Mouse (Mus musculus) kidney, postnatal 36 days (tissue): ENCODE data around the gene Fntb.

ENCODE experiments used
- DNase-seq, 2 experiments: peaks; one replicate each; pipeline ENCODE4 v3.0.0; 2021 to 2022; ENCODE audit warnings: mixed read lengths in 2 of 2

Gene Fntb

GRCm38 (mm10) chr12:76889404-76890184 lies 124.2 kb downstream of the Fntb start:
- DNase-seq: no peak

- no peak for DNase-seq
Measured at GRCm38 (mm10) chr12:76891160-76891559, 125.8 kb downstream of the Fntb start.

- DNase-seq: no peak
Measured at GRCm38 (mm10) chr12:76892910-76893695, 127.7 kb downstream of the Fntb start.

GRCm38 (mm10) chr12:76894792-76895559 lies 129.6 kb downstream of the Fntb start:
- no peak for DNase-seq

GRCm38 (mm10) chr12:76895777-76896176 lies 130.4 kb downstream of the Fntb start:
- DNase-seq: no peak

- DNase-seq: no peak
Measured at GRCm38 (mm10) chr12:76896566-76896965, 131.2 kb downstream of the Fntb start.

- DNase-seq: no peak
Measured at GRCm38 (mm10) chr12:76897006-76897405, 131.6 kb downstream of the Fntb start.

GRCm38 (mm10) chr12:76898141-76898540 lies 132.8 kb downstream of the Fntb start:
- no peak for DNase-seq

GRCm38 (mm10) chr12:76899261-76899975 lies 134.0 kb downstream of the Fntb start:
- DNase-seq: no peak

- DNase-seq: no peak
Measured at GRCm38 (mm10) chr12:76901508-76902294, 136.3 kb downstream of the Fntb start.

- DNase-seq: no peak
Measured at GRCm38 (mm10) chr12:76906278-76906677, 140.9 kb downstream of the Fntb start.

GRCm38 (mm10) chr12:76909218-76909617 lies 143.8 kb downstream of the Fntb start:
- DNase-seq: no peak

GRCm38 (mm10) chr12:76910258-76910940 lies 145.0 kb downstream of the Fntb start:
- no peak for DNase-seq

GRCm38 (mm10) chr12:76911171-76911726 lies 145.9 kb downstream of the Fntb start:
- DNase-seq: no peak

GRCm38 (mm10) chr12:76912193-76912592 lies 146.8 kb downstream of the Fntb start:
- DNase-seq: no peak

- DNase-seq: no peak
Measured at GRCm38 (mm10) chr12:76916163-76916562, 150.8 kb downstream of the Fntb start.

- no peak for DNase-seq
Measured at GRCm38 (mm10) chr12:76918113-76918512, 152.7 kb downstream of the Fntb start.

- DNase-seq: no peak
Measured at GRCm38 (mm10) chr12:76918855-76919254, 153.5 kb downstream of the Fntb start.

- DNase-seq: no peak
Measured at GRCm38 (mm10) chr12:76920398-76920797, 155.0 kb downstream of the Fntb start.

GRCm38 (mm10) chr12:76920990-76921389 lies 155.6 kb downstream of the Fntb start:
- DNase-seq: peak; percentile 25 to 43

GRCm38 (mm10) chr12:76923118-76923517 lies 157.7 kb downstream of the Fntb start:
- no peak for DNase-seq
